Mouse (Mus musculus): ENCODE data around the gene Trnt1.

DNA sequence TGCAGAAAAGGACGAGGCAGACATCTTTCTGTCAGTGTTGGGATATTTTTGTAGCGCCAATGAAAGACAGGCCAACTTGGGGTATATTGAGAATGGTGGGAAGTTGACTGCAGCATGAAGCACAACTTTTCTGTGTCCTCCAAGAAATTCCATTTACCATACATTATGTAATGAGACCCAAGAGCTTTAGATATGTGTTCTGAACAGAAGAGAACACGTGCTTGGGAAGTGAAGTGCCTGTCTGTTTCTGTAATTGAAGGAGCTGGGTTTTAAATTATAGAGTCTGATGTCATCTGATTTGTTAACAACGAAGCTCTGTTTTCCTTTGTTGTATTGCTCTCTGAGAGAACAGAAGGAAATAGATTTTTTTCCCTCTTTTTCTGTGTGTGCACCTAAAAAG lies 1.1 kb downstream of the Trnt1 start:
- TF ChIP-seq CTCF (conservative IDR thresholded peaks at IDR 0.05; ENCODE audit: insufficient read depth, insufficient read length, low read depth, low read length): no peak
- no peak for TF ChIP-seq POLR2A (IDR thresholded peaks at IDR 0.05; ENCODE audit: low read depth, low read length)
